In the genomic region with DNA sequence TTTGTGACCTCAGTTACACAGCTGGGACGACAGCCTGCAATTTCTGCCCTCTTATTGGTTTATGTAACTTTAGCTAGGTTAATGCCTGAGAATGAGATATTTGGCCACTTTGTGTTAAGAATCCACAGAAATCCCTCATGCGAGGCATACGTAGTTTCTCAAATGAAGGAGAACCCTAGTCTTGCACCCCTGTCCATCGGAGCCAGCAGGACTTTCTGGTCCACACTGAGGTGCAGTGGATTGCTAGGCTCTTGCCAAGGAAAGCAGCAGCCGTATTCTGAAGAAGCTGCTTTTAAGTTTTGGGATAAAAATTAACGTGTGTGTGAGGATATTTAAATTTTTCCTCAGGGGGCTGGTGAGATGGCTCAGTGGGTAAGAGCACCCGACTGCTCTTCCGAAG, we compare ENCODE assay signal across 9 mouse cellular contexts. TPM values are rescaled to one million over a fixed set of nuclear protein-coding genes. Genes with fewer than 3 reads are reported as not detected.
DNase-seq lines count a peak whose midpoint lies in the region; ATAC-seq lines count a peak whose summit lies in the region.
"Had no signal": no experiment of that assay in that cellular context is flagged by ENCODE, and none has a peak within 500 bp of the region (broad histone marks: within the 10 kb centered on the region; RNA-seq: fewer than 3 reads in every experiment).

No protein-coding gene starts in this region.

- H3K9me3 ChIP-seq in kidney, embryonic 14.5 days (ENCODE audit: control insufficient read depth, low read length), result no peaks in the 10 kb centered on the region
- no peaks in the 10 kb centered on the region for H3K9me3 ChIP-seq in hindbrain, embryonic 12.5 days (replicated peaks)
- H3K9me3 ChIP-seq in midbrain, embryonic 12.5 days, result no peaks in the 10 kb centered on the region

- H3K36me3 ChIP-seq in kidney, embryonic 14.5 days (ENCODE audit: control insufficient read depth, insufficient read depth, low read length), result peaks cover 18% of the 10 kb centered on the region
- peaks cover 20% of the 10 kb centered on the region for H3K36me3 ChIP-seq in hindbrain, embryonic 12.5 days
- peaks cover 35% of the 10 kb centered on the region for H3K36me3 ChIP-seq in midbrain, embryonic 12.5 days

- no peaks in the 10 kb centered on the region for H3K27me3 ChIP-seq in kidney, embryonic 14.5 days (ENCODE audit: control insufficient read depth, insufficient read depth, low read length)
- no peaks in the 10 kb centered on the region for H3K27me3 ChIP-seq in hindbrain, embryonic 12.5 days
- no peaks in the 10 kb centered on the region for H3K27me3 ChIP-seq in midbrain, embryonic 12.5 days

- peak overlapping the region; percentile 91; the same call in 1 of the 2 replicates for H3K4me3 ChIP-seq in kidney, embryonic 14.5 days (ENCODE audit: low read length)
- H3K4me3 ChIP-seq in hindbrain, embryonic 12.5 days, result peak overlapping the region; percentile 87; the same call in 1 of the 2 replicates
- peak overlapping the region; percentile 91 for H3K4me3 ChIP-seq in midbrain, embryonic 12.5 days

- H3K4me1 ChIP-seq in kidney, embryonic 14.5 days (ENCODE audit: control insufficient read depth, insufficient read depth, low read length), result peaks cover 10% of the 10 kb centered on the region
- H3K4me1 ChIP-seq in hindbrain, embryonic 12.5 days, result peaks cover 21% of the 10 kb centered on the region
- H3K4me1 ChIP-seq in midbrain, embryonic 12.5 days, result peaks cover 25% of the 10 kb centered on the region

- H3K9ac ChIP-seq in kidney, embryonic 14.5 days (ENCODE audit: low read depth, low read length), result no peak overlapping the region
- no peak overlapping the region for H3K9ac ChIP-seq in hindbrain, embryonic 12.5 days
- H3K9ac ChIP-seq in midbrain, embryonic 12.5 days (replicated peaks), result no peak overlapping the region

- 50% methylated on average over 8 of the region's 8 CpGs for WGBS in kidney, embryonic 14.5 days
- WGBS in hindbrain, embryonic 12.5 days, result 57% methylated on average over 8 of the region's 8 CpGs
- 60% methylated on average over 8 of the region's 8 CpGs for WGBS in midbrain, embryonic 12.5 days

- H3K27ac ChIP-seq in kidney, embryonic 14.5 days (ENCODE audit: low read depth, low read length), result no peak overlapping the region
- peak overlapping the region; percentile 62 for H3K27ac ChIP-seq in hindbrain, embryonic 12.5 days
- peak overlapping the region; percentile 49; the same call in 1 of the 2 replicates for H3K27ac ChIP-seq in midbrain, embryonic 12.5 days (replicated peaks)

- DNase-seq in kidney, adult 18-20 months, result no peak
- peak; percentile 32 for DNase-seq in MEL-GATA-1-ER (ENCODE audit: extremely low read depth, low read depth)
- DNase-seq in layer of hippocampus, adult 18-20 months (ENCODE audit: low spot score in 2 of 2), result no peak
- no peak for DNase-seq in gastrocnemius, postnatal 4 days (ENCODE audit: low spot score in 2 of 2)
- DNase-seq in kidney, postnatal 14 days, result no peak
- DNase-seq: right cerebral cortex, postnatal 4 days had no signal

- H3K4me2 ChIP-seq in kidney, embryonic 14.5 days (replicated peaks; ENCODE audit: low read depth, low read length), result peak overlapping the region; percentile 93
- H3K4me2 ChIP-seq in hindbrain, embryonic 12.5 days (replicated peaks), result peak overlapping the region; percentile 95
- peak overlapping the region; percentile 99 for H3K4me2 ChIP-seq in midbrain, embryonic 12.5 days (replicated peaks)

- ATAC-seq in kidney, embryonic 14.5 days (ENCODE audit: low FRiP score, low TSS enrichment), result no peak
- ATAC-seq in hindbrain, embryonic 12.5 days (ENCODE audit: low FRiP score), result no peak
- ATAC-seq in midbrain, embryonic 12.5 days (ENCODE audit: low FRiP score, low read depth), result no peak

RNA-seq across cellular contexts. Expression of a gene that starts 0.5 kb away (rescaled TPM):
- polyA plus RNA-seq in kidney, embryonic 14.5 days (2014; fragmentation: Nextera tagmentation; extraction: Ambion mirVana), result 134 and 155 TPM in 2 replicates
- polyA plus RNA-seq in hindbrain, embryonic 12.5 days (2016; fragmentation: Nextera tagmentation; extraction: Ambion mirVana), result 127 and 133 TPM in 2 replicates
- 130 and 136 TPM in 2 replicates for polyA plus RNA-seq in midbrain, embryonic 12.5 days (2016; fragmentation: Nextera tagmentation; extraction: Ambion mirVana)
- 100 to 1,000 TPM in 1 of 2 experiments, 10 to 100 TPM in 1; 97.4 to 106 TPM for total RNA-seq in layer of hippocampus, adult 18-20 months (2021)
- 10 to 100 TPM; 80.6 to 80.9 TPM for total RNA-seq in gastrocnemius, postnatal 4 days (2021)

RNA-seq across cellular contexts. Expression of a gene that starts 8.9 kb away (rescaled TPM):
- polyA plus RNA-seq in kidney, embryonic 14.5 days (2014; fragmentation: Nextera tagmentation; extraction: Ambion mirVana), result 72.1 and 75.1 TPM in 2 replicates
- 40.6 and 40.7 TPM in 2 replicates for polyA plus RNA-seq in hindbrain, embryonic 12.5 days (2016; fragmentation: Nextera tagmentation; extraction: Ambion mirVana)
- 31.9 and 36.0 TPM in 2 replicates for polyA plus RNA-seq in midbrain, embryonic 12.5 days (2016; fragmentation: Nextera tagmentation; extraction: Ambion mirVana)
- 1 to 10 TPM; 5.6 to 6.9 TPM for total RNA-seq in layer of hippocampus, adult 18-20 months (2021)
- total RNA-seq in gastrocnemius, postnatal 4 days (2021), result 100 to 1,000 TPM; 138 to 147 TPM

RNA-seq across cellular contexts. Expression of a gene that starts 16.6 kb away (rescaled TPM):
- 6.3 and 7.2 TPM in 2 replicates for polyA plus RNA-seq in kidney, embryonic 14.5 days (2014; fragmentation: Nextera tagmentation; extraction: Ambion mirVana)
- 18.6 and 20.0 TPM in 2 replicates for polyA plus RNA-seq in hindbrain, embryonic 12.5 days (2016; fragmentation: Nextera tagmentation; extraction: Ambion mirVana)
- 8.4 and 9.8 TPM in 2 replicates for polyA plus RNA-seq in midbrain, embryonic 12.5 days (2016; fragmentation: Nextera tagmentation; extraction: Ambion mirVana)
- 10 to 100 TPM; 85.4 to 86.9 TPM for total RNA-seq in layer of hippocampus, adult 18-20 months (2021)
- total RNA-seq in gastrocnemius, postnatal 4 days (2021), result 10 to 100 TPM; 82.1 to 85.1 TPM

RNA-seq across cellular contexts. Expression of a gene that starts 18.3 kb away (rescaled TPM):
- 115 and 174 TPM in 2 replicates for polyA plus RNA-seq in kidney, embryonic 14.5 days (2014; fragmentation: Nextera tagmentation; extraction: Ambion mirVana)
- 207 and 217 TPM in 2 replicates for polyA plus RNA-seq in hindbrain, embryonic 12.5 days (2016; fragmentation: Nextera tagmentation; extraction: Ambion mirVana)
- polyA plus RNA-seq in midbrain, embryonic 12.5 days (2016; fragmentation: Nextera tagmentation; extraction: Ambion mirVana), result 206 and 218 TPM in 2 replicates
- 10 to 100 TPM; 70.4 to 79.3 TPM for total RNA-seq in layer of hippocampus, adult 18-20 months (2021)
- total RNA-seq in gastrocnemius, postnatal 4 days (2021), result 10 to 100 TPM; 58.0 to 71.0 TPM

RNA-seq across cellular contexts. Expression of a gene that starts 27.9 kb away (rescaled TPM):
- 226 and 291 TPM in 2 replicates for polyA plus RNA-seq in kidney, embryonic 14.5 days (2014; fragmentation: Nextera tagmentation; extraction: Ambion mirVana)
- 189 and 204 TPM in 2 replicates for polyA plus RNA-seq in hindbrain, embryonic 12.5 days (2016; fragmentation: Nextera tagmentation; extraction: Ambion mirVana)
- polyA plus RNA-seq in midbrain, embryonic 12.5 days (2016; fragmentation: Nextera tagmentation; extraction: Ambion mirVana), result 207 and 220 TPM in 2 replicates
- total RNA-seq in layer of hippocampus, adult 18-20 months (2021), result 10 to 100 TPM; 74.7 to 91.6 TPM
- 10 to 100 TPM; 61.5 to 67.5 TPM for total RNA-seq in gastrocnemius, postnatal 4 days (2021)
